Mouse (Mus musculus): ENCODE measurements around the gene Srbd1. TPM values are rescaled to one million over a fixed set of nuclear protein-coding genes. Genes with fewer than 3 reads are reported as not detected.

Gene Srbd1
- polyA plus RNA-seq, 1 experiment = 12.0 TPM

GRCm38 (mm10) chr17:85978876-85979275 is 166.1 kb downstream of the Srbd1 start:
- TF ChIP-seq POLR2A (IDR thresholded peaks at IDR 0.05; ENCODE audit: borderline replicate concordance, extremely low read depth, insufficient read depth, insufficient read length, poor library complexity, severe bottlenecking) (no peak), CTCF (IDR thresholded peaks at IDR 0.05; ENCODE audit: borderline replicate concordance, extremely low read depth, insufficient read depth, insufficient read length) (no peak)
- peak; percentile 59 for DNase-seq (ENCODE audit: low read depth)

- TF ChIP-seq POLR2A (IDR thresholded peaks at IDR 0.05; ENCODE audit: borderline replicate concordance, extremely low read depth, insufficient read depth, insufficient read length, poor library complexity, severe bottlenecking) (no peak), CTCF (IDR thresholded peaks at IDR 0.05; ENCODE audit: borderline replicate concordance, extremely low read depth, insufficient read depth, insufficient read length) (no peak)
These were observed 169.9 kb downstream of the Srbd1 start for GRCm38 (mm10) chr17:85975077-85975476.

GRCm38 (mm10) chr17:85974591-85974990 is 170.4 kb downstream of the Srbd1 start:
- DNase-seq (ENCODE audit: low read depth) = no peak
- TF ChIP-seq POLR2A (IDR thresholded peaks at IDR 0.05; ENCODE audit: borderline replicate concordance, extremely low read depth, insufficient read depth, insufficient read length, poor library complexity, severe bottlenecking) (no peak), CTCF (IDR thresholded peaks at IDR 0.05; ENCODE audit: borderline replicate concordance, extremely low read depth, insufficient read depth, insufficient read length) (no peak)

More at GRCm38 (mm10) chr17:85975077-85975476, 169.9 kb downstream of the Srbd1 start:
- DNase-seq (ENCODE audit: low read depth) = peak; percentile 37

- DNase-seq (ENCODE audit: low read depth) = no peak
- TF ChIP-seq POLR2A (IDR thresholded peaks at IDR 0.05; ENCODE audit: borderline replicate concordance, extremely low read depth, insufficient read depth, insufficient read length, poor library complexity, severe bottlenecking) = no peak
- TF ChIP-seq CTCF (IDR thresholded peaks at IDR 0.05; ENCODE audit: borderline replicate concordance, extremely low read depth, insufficient read depth, insufficient read length) = no peak
These were observed 173.9 kb downstream of the Srbd1 start for GRCm38 (mm10) chr17:85971120-85971519.

DNA sequence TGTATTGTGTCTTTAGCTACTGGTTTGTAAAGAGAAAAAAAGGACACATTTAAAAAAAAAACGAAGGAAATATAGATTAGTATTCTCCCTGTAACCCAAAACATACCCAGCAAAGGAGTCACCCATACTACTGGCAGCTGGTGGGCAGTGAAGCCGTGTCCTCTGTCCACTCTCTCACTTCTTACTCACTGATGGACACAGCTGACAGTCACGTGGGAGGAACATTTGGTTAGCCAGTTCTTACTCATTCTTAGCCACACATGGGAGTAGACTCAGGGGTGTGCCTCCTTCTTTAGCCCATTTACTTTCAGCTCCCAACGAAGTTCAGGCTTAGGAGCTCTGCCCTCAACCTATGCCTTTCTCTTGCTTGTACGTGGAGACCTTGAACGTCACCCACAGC is 183.3 kb downstream of the Srbd1 start:
- TF ChIP-seq CTCF (IDR thresholded peaks at IDR 0.05; ENCODE audit: borderline replicate concordance, extremely low read depth, insufficient read depth, insufficient read length) (no peak), POLR2A (IDR thresholded peaks at IDR 0.05; ENCODE audit: borderline replicate concordance, extremely low read depth, insufficient read depth, insufficient read length, poor library complexity, severe bottlenecking) (no peak)
- no peak for DNase-seq (ENCODE audit: low read depth)

GRCm38 (mm10) chr17:85951771-85952170 is 193.2 kb downstream of the Srbd1 start:
- no peak for TF ChIP-seq CTCF (IDR thresholded peaks at IDR 0.05; ENCODE audit: borderline replicate concordance, extremely low read depth, insufficient read depth, insufficient read length)
- no peak for TF ChIP-seq POLR2A (IDR thresholded peaks at IDR 0.05; ENCODE audit: borderline replicate concordance, extremely low read depth, insufficient read depth, insufficient read length, poor library complexity, severe bottlenecking)
- no peak for DNase-seq (ENCODE audit: low read depth)

DNA sequence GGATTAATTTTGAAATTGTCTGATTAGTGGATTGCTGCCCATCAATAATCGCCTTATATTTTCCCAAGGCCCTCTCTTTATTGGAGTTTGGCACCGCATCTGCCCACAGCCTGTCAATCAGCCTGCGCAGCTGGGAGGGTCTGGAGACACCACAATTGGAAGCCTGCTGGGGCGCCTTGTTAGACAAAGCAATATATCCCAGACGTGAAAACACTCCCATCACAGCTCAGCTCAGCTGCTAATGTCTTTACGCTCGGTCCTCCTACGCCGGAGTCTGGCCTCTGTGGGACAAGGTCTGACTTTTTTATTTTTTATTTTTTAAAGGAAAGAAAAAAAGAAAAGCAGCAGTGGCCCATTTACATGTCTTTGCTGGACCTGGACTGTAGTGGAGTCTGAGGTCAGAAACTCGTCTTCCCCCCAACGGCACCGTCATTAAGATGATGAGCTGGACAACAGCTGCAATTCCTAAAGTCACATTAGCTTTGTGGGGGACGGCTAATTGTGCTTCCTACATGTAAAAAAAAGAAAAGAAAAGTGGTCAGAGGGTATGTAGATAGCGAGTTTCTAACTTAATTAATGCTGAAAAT is 195.0 kb downstream of the Srbd1 start:
- peak; percentile 89 for DNase-seq (ENCODE audit: low read depth)
- TF ChIP-seq POLR2A (IDR thresholded peaks at IDR 0.05; ENCODE audit: borderline replicate concordance, extremely low read depth, insufficient read depth, insufficient read length, poor library complexity, severe bottlenecking) (no peak), CTCF (IDR thresholded peaks at IDR 0.05; ENCODE audit: borderline replicate concordance, extremely low read depth, insufficient read depth, insufficient read length) (no peak)

- TF ChIP-seq POLR2A (IDR thresholded peaks at IDR 0.05; ENCODE audit: borderline replicate concordance, extremely low read depth, insufficient read depth, insufficient read length, poor library complexity, severe bottlenecking) (no peak), CTCF (IDR thresholded peaks at IDR 0.05; ENCODE audit: borderline replicate concordance, extremely low read depth, insufficient read depth, insufficient read length) (no peak)
These were observed 195.8 kb downstream of the Srbd1 start for GRCm38 (mm10) chr17:85948911-85949909.

GRCm38 (mm10) chr17:85944726-85945125 is 200.2 kb downstream of the Srbd1 start:
- DNase-seq (ENCODE audit: low read depth) = no peak

More at GRCm38 (mm10) chr17:85948911-85949909, 195.8 kb downstream of the Srbd1 start:
- peak; percentile 59 for DNase-seq (ENCODE audit: low read depth)

DNA sequence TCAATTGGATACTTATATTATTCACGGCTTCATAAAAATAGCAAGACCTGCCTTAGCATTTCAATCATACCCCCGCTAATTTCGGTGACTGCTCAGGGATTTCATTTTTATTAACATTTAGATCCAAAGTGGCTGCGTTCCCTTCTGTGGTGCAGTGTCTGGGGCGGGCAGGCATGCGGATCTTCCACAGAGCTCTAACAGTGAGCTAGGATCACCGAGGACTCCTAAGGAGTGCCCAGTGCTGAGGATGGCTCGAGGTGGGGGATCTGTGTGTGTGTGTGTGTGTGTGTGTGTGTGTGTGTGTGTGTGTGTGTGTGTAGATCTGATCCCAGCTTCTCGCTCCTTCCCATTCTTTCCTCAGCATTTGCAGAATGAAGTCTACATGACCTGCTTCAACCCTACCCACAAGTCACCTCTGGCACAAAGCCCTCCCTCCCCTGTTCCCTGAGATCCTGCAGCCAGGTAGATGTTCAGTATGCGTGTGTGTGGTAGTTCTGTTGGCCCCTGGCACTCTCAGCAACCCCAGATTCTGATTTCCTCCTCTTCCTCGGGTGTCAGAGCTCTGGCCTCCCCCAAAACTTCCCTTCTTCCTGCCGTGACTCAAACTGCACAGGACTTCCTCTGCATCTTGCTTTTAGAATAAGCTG is 200.9 kb downstream of the Srbd1 start:
- TF ChIP-seq POLR2A (IDR thresholded peaks at IDR 0.05; ENCODE audit: borderline replicate concordance, extremely low read depth, insufficient read depth, insufficient read length, poor library complexity, severe bottlenecking) = no peak
- no peak for TF ChIP-seq CTCF (IDR thresholded peaks at IDR 0.05; ENCODE audit: borderline replicate concordance, extremely low read depth, insufficient read depth, insufficient read length)
- no peak for DNase-seq (ENCODE audit: low read depth)

More at GRCm38 (mm10) chr17:85944726-85945125, 200.2 kb downstream of the Srbd1 start:
- no peak for TF ChIP-seq CTCF (IDR thresholded peaks at IDR 0.05; ENCODE audit: borderline replicate concordance, extremely low read depth, insufficient read depth, insufficient read length)
- no peak for TF ChIP-seq POLR2A (IDR thresholded peaks at IDR 0.05; ENCODE audit: borderline replicate concordance, extremely low read depth, insufficient read depth, insufficient read length, poor library complexity, severe bottlenecking)

GRCm38 (mm10) chr17:85943551-85943981 is 201.4 kb downstream of the Srbd1 start:
- TF ChIP-seq POLR2A (IDR thresholded peaks at IDR 0.05; ENCODE audit: borderline replicate concordance, extremely low read depth, insufficient read depth, insufficient read length, poor library complexity, severe bottlenecking) (no peak), CTCF (IDR thresholded peaks at IDR 0.05; ENCODE audit: borderline replicate concordance, extremely low read depth, insufficient read depth, insufficient read length) (peak; percentile 37; the same call in 1 of the 2 replicates)

More at GRCm38 (mm10) chr17:85943551-85943981, 201.4 kb downstream of the Srbd1 start:
- DNase-seq (ENCODE audit: low read depth) = peak; percentile 71

All from brain, embryonic 14.5 days (tissue).